Mouse (Mus musculus) embryonic stem cell, embryonic (primary cell): Measurements from ENCODE around the gene Nap1l2.
"Not testable (repeated sequence)": the region's sequence is repeated elsewhere in the genome, so short reads cannot be mapped to it uniquely, and the experiment has no call there.

ENCODE experiments used
- CTCF ChIA-PET, 4 experiments: fragments of 300-600 bp in 2 of 4; fragments of 350-600 bp in 2 of 4; sonication (Branson Sonifier 250); formaldehyde crosslinking; loops; one replicate each; lab custom pipeline; 2022; ENCODE audit warnings: inconsistent platforms in 2 of 4; lab: Charles Lee
- POLR2A ChIA-PET, 4 experiments: fragments of 300-600 bp in 2 of 4; fragments of 350-600 bp in 2 of 4; sonication (Branson Sonifier 250); formaldehyde crosslinking; loops; one replicate each; lab custom pipeline; 2022; ENCODE audit warnings: antibody characterized with exemption in 4 of 4, inconsistent platforms in 1 of 4; lab: Charles Lee

The Nap1l2 gene

DNA sequence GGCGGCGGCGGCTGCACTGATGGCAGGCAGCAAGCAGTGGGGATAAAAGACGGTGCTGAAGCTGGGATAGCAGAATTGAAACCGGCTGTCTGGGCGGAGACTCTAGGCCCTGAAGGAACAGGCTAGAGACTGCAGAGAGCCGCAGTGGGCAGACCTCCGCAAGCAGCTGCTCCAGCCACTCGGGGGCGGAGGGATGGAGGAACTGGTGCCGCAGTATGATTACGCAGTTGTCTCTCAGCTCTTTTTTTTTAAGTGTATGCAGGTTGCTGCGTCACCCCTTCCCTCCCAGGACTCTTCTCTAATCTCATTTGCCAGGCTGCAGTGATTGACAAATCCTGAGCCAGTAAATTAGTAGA is at the start of gene Nap1l2:
Gene Nap1l2, minus strand, starts transcription at position 210 of the 356 bp plus-strand sequence.
- ChIA-PET CTCF (no interaction called here), POLR2A (interaction anchor here in 1 of 4 experiments (1.0 to 1.3 kb wide), 2 partner anchors 13 to 285 kb away, joined by 3 read pairs; no protein-coding TSS in a partner anchor)

DNA sequence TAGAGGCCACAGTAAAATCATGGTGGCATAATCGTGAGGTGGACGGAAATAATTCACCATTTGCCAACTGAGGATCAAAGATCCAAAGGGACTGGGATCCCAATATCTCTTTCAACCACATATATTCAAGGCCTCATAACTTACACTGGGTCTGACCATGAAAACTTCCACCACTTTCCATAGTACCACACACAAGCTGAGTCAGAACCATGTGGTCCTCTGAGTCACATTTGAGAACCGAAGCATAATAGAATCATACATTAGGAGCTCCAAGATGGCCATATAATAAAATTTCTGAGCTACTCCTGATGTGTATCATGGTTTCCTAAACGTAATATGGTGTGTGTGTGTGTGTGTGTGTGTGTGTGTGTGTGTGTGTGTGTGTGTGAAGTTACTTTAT is 28.8 kb upstream of the Nap1l2 start:
- CTCF ChIA-PET: no interaction called here
- POLR2A ChIA-PET: no interaction called here

DNA sequence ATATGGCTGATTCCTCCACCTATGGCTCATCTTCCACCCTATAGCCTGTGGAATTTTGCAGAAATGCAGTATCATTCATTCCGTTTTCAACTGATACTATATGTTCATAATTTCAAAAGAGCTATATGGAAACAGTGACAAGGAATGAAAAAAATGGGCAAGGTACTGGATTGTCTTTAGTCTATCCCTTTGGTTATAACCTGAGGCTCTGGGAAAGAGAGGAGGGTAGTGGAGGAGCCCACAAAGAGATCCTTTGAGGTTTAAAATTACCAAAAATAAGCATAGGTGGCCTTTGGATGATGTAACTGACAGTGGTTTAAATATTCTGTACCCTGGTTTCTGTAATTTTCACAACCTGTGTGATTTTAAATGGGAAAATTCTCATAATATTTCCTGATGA is 389 bp upstream of the Nap1l2 start:
- ChIA-PET CTCF (no interaction called here), POLR2A (interaction anchor here in 1 of 4 experiments (1.0 to 1.3 kb wide), 2 partner anchors 13 to 285 kb away, joined by 3 read pairs; no protein-coding TSS in a partner anchor)

DNA sequence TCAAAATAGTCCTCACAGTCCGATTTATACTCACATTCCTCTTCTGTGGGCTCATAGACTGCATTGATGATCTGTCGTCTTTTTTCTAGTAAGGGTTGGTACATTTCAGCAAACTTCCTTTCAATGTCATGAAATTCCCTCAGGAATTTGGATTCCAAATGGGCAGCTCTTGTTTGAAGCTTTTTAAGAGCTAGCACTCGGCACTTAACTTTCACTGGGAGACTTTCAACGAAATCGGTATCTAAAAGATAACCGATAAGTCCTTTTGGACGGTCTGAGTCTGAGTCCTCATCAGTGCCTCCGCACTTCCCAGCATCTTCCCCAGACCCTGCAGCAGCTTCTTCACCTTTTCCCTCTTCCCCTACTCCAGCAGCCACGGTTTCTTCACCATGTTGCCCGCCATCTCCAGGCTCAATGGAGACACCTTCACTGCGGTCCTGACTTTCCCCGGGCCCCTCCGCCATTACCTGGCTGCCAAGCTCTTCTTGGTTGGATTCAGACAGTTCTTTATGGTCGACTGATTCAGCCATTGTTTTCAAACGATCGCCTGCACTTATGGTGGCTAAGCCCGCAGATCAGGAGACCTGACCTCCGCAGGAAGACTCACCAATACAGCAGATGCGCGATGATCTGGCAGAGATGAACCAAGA is 534 bp downstream of the Nap1l2 start:
- CTCF ChIA-PET: no interaction called here
- POLR2A ChIA-PET: interaction anchor here in 1 of 4 experiments (0.6 to 1.5 kb wide), 4 partner anchors 9 to 235 kb away, joined by 3 to 8 read pairs (median 4); no protein-coding TSS in a partner anchor

DNA sequence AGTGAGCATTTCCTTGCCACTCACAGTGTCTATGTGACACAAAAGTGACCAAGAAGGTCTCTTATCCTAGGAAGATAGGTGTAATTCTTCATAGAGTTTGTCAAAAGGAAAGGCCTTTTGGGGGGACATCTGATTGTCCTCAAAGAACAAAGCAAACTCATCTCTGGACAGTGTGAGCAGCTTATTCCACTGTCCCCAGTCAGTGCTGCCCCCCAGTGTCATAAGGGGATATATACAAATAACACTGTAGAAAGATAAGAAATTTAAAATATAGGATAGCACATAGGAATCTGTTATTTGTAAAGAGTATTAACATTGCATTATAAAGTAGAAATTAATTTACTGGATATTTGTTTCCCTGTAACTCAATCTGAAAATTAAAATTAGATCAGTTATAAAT is 2.9 kb downstream of the Nap1l2 start:
- ChIA-PET POLR2A (no interaction called here), CTCF (interaction anchor here in 1 of 4 experiments (0.5 kb wide), 2 partner anchors 28 to 254 kb away, joined by 3 to 6 read pairs; no protein-coding TSS in a partner anchor)

DNA sequence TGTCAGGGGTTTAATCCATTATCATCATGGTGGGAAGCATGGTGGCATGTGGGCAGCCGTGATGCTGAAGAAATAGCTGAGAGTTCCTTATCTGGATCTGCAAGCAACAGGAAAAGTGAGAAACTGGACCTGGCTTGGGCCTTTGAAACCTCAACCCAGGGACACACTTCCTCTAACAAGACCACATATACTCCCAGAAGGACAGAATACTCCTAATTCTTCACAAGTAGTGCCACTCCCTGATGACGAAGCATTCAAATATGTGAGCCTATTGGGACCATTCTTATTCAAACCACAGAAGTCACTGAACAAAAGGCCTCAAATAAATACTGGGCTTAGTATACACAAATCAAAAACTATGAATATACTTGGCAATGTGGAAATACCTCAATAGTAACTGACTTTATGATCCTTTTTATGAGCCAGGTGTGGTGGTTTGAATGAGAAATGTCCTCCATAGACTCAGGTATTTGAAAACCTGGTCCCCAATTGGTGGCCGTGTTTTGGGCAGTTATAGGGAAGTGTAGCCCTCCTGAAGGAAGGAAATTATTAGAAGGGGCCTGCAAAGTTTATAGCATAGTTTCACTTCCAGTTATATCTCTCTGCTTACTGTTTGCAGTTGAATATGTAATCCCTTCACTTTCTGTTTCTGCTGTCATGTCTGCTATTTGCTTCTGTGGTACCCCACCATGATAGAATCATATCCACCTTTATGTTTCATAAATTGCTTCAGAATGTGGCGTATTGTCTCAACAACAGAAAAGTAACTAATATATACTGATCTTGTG is 6.5 kb downstream of the Nap1l2 start:
- ChIA-PET CTCF (no interaction called here), POLR2A (no interaction called here)

DNA sequence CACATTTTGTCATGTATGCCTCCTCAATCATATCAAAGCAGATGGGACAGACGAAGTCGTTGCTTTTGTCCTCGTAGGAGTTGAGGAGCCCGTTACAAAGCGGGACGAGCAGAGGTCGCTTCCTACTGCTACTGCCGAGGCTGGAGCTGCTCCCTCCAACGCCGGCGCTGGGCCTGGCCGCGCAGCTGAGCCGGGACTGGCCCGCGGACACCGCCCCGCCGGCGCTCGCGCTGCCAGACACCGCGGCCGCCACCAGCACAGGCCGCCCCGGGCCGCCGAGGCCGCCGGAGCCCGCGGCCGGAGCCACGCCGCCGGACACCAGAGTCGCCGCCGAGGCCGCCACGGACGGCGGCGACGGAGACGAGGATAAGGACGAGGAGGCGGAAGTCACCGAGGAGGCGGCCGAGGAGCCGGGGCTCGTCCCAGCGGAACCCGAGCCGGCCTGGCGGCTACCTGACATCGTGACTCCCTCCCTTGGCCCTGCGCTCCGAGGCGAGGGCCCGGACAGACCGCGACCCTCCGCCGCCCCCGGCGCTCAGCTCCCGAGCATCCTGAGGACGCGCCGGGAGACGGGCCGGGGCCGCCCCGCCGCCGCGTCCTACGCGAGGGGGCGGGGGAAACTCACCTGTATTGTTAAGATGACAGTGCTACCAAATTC is 21.4 kb downstream of the Nap1l2 start:
- CTCF ChIA-PET, POLR2A ChIA-PET: not testable (repeated sequence)

DNA sequence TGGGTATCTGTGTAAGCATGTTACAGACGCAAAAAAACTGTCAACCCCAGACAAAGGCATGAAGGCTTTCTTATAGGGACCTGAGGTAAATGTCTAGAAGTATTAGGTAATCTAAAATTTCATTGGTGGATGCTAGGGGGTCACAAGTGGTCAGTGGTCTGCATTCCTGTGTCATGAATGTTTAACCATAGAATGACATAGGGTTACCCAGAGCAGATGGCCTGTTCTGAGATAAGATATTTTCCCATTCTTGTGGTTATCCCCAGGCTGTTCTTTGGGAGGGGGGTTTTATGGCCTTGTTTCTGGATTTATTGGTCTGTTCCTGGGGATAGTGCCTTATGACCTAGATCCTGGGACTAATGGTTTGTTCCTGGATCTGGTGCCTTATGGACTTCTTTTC is 30.3 kb downstream of the Nap1l2 start:
- POLR2A ChIA-PET: no interaction called here
- CTCF ChIA-PET: interaction anchor here in 1 of 4 experiments (0.6 kb wide), 1 partner anchor 27 kb away, joined by 3 read pairs; no protein-coding TSS in a partner anchor

DNA sequence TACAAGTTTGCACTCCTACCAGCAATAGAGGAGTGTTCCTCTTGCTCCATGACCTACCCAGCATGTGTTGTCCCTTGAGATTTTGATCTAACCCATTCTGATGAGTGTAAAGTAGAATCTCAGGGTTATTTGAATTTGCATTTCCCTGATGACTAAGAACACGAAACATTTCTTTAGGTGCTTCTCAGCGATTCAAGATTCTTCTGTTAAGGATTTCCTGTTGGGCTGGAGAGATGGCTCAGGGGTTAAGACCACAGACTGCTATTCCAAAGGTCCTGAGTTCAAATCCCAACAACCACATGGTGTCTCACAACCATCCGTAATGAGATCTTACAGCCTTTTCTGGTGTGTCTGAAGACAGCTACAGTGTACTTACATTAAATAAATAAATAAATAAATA is 47.9 kb downstream of the Nap1l2 start:
- POLR2A ChIA-PET: interaction anchor here in 1 of 4 experiments (0.6 kb wide), 1 partner anchor 14 kb away, joined by 4 read pairs; no protein-coding TSS in a partner anchor
- CTCF ChIA-PET: no interaction called here
